Mouse (Mus musculus) heart, embryonic 14.5 days (tissue): Measurements from ENCODE around the gene Padi6. TPM values are rescaled to one million over a fixed set of nuclear protein-coding genes. Genes with fewer than 3 reads are reported as not detected.

Experiments
- ATAC-seq: fragments of 200-750 bp; cut with Nextera tagmentation; 2 replicates; pipeline ENCODE4 v1.8.0; 2017; ENCODE audit warnings: low read depth, moderate TSS enrichment; ENCODE audit not compliant: insufficient number of reproducible peaks, insufficient read depth, low FRiP score
- H3K27ac ChIP-seq, 2 experiments: fragments of 200-500 bp in 1 of 2; fragments of 300-500 bp in 1 of 2; sonication (generic) in 1 of 2; replicated peaks in 1 of 2; 2 replicates each; pipeline ENCODE4 v1.5.1; 2012 to 2014; ENCODE audit warnings: low read depth in 2 of 2, low read length in 2 of 2, control low read depth in 1 of 2, mild to moderate bottlenecking in 1 of 2, mixed read lengths in 1 of 2; ENCODE audit not compliant: control insufficient read depth in 1 of 2, insufficient read depth in 1 of 2
- H3K27me3 ChIP-seq: fragments of 300-500 bp; sonication (generic); 2 replicates; pipeline ENCODE4 v1.6.1; 2014; ENCODE audit warnings: mild to moderate bottlenecking, low read length, control low read depth; ENCODE audit not compliant: control insufficient read depth, insufficient read depth
- H3K36me3 ChIP-seq: fragments of 300-500 bp; sonication (generic); 2 replicates; pipeline ENCODE4 v1.6.1; 2014; ENCODE audit warnings: mild to moderate bottlenecking, control low read depth, low read length, mixed read lengths; ENCODE audit not compliant: control insufficient read depth, insufficient read depth
- H3K4me1 ChIP-seq, 2 experiments: fragments of 200-500 bp in 1 of 2; fragments of 300-500 bp in 1 of 2; sonication (generic) in 1 of 2; 2 replicates each; pipeline ENCODE4 v1.6.1; 2012 to 2014; ENCODE audit warnings: low read length in 2 of 2, control low read depth in 1 of 2, mixed read lengths in 1 of 2; ENCODE audit not compliant: control insufficient read depth in 2 of 2, insufficient read depth in 2 of 2
- H3K4me2 ChIP-seq: fragments of 300-500 bp; sonication (generic); 2 replicates; pipeline ENCODE4 v1.6.1; 2014; ENCODE audit warnings: mild to moderate bottlenecking, low read length
- H3K4me3 ChIP-seq, 2 experiments: fragments of 200-500 bp in 1 of 2; fragments of 300-500 bp in 1 of 2; sonication (generic) in 1 of 2; 2 replicates each; pipeline ENCODE4 v1.5.1; 2012 to 2014; ENCODE audit warnings: low read length in 2 of 2, mild to moderate bottlenecking in 2 of 2, control low read depth in 1 of 2, low read depth in 1 of 2, moderate library complexity in 1 of 2; ENCODE audit not compliant: control insufficient read depth in 1 of 2, insufficient read depth in 1 of 2
- H3K9ac ChIP-seq: fragments of 300-500 bp; sonication (generic); 2 replicates; pipeline ENCODE4 v1.6.1; 2014; ENCODE audit warnings: mild to moderate bottlenecking, low read length
- H3K9me3 ChIP-seq: fragments of 300-500 bp; sonication (generic); 2 replicates; pipeline ENCODE4 v1.6.1; 2016; ENCODE audit warnings: low read length, control low read depth; ENCODE audit not compliant: control insufficient read depth
- WGBS: fragments of 180-500 bp; shearing (Covaris S2); extraction: QIAGEN DNeasy Blood & Tissue Kit; methylation state at CpG from one replicate; pipeline ENCODE4 v1.1.7; 2014; 5-methylcytosine and 5-hydroxymethylcytosine counted together
- polyA plus RNA-seq: library from polyadenylated mRNA; unstranded; fragments of >200 nt; fragmentation: Nextera tagmentation; extraction: Ambion mirVana; gene quantifications from 2 replicates; pipeline ENCODE4 v1.2.1, GENCODE M21; 2014

Padi6 gene
- polyA plus RNA-seq, 1 experiment from 2014 or later = not detected

GRCm38 (mm10) chr4:140701716-140702561 lies 40.5 kb downstream of the Padi6 start:
- under 1% methylated on average over 67 of the region's 107 CpGs for WGBS
- peak overlapping the region; percentile 69 to 90 for H3K4me3 ChIP-seq
- peaks cover 12% of the 10 kb centered on the region for H3K36me3 ChIP-seq
- H3K9me3 ChIP-seq = no peaks in the 10 kb centered on the region
- peaks cover 18 to 27% of the 10 kb centered on the region in 2 experiments for H3K4me1 ChIP-seq
- H3K9ac ChIP-seq = peak overlapping the region; percentile 93
- peak; percentile 24 for ATAC-seq
- H3K27me3 ChIP-seq = peaks cover 5% of the 10 kb centered on the region; the same call in 1 of the 2 replicates
- peak overlapping the region; percentile 77 for H3K4me2 ChIP-seq
- H3K27ac ChIP-seq = peak overlapping the region; percentile 90 to 93

DNA sequence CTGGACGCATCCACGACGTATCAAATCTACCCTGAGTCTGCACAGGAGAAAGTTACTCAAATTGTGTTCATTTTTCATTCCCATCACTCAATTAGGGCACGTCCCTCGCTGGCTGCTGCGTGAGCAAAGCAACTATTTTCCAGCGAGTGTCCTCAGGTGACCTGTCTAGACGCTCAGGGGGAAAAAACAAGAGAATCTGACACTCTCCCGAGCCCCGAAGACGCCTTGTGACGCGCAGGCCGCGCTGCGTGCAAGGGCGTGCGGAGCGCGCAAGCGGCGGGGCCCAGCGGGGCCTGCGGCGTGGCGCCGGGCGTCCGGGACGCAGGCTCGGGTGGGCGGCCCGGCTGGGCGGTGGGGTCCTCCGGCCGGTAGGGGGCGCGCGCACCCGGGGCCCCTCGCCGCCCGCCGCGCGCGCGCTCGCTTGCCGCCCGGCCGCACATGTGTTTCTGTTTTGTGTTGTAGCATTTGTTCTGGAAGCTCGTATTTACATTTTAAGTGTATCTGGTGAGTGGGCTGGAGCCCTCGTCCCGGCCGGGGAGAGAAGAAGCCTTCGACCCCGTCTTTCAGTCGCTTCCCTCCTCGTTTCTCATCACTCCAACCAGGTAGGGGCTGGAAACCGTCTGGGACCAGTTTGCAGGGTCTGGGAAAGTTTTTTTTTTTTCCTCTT lies 41.3 kb downstream of the Padi6 start:
- under 1% methylated on average over 53 of the region's 61 CpGs for WGBS
- Histone ChIP-seq H3K4me3 (peak overlapping the region; percentile 69 to 90), H3K4me1 (peaks cover 18 to 25% of the 10 kb centered on the region in 2 experiments), H3K27me3 (peaks cover 5% of the 10 kb centered on the region; the same call in 1 of the 2 replicates), H3K4me2 (peak overlapping the region; percentile 77), H3K9ac (peak overlapping the region; percentile 93), H3K36me3 (peaks cover 6% of the 10 kb centered on the region; the same call in 1 of the 2 replicates), H3K27ac (peak overlapping the region; percentile 90 to 93), H3K9me3 (no peaks in the 10 kb centered on the region)
- ATAC-seq = peak; percentile 36; the same call in 1 of the 2 replicates

GRCm38 (mm10) chr4:140700269-140701018 lies 42.0 kb downstream of the Padi6 start, which contains the start of gene Rcc2:
Gene Rcc2, plus strand, starts transcription at chr4:140700541.
- no peak for ATAC-seq
- Histone ChIP-seq H3K4me3 (peak within 1 kb of the TSS; percentile 69 to 90), H3K4me2 (peak within 1 kb of the TSS; percentile 77), H3K4me1 (peaks cover 18 to 25% of the 10 kb centered on the region in 2 experiments), H3K27ac (peak within 1 kb of the TSS; percentile 90 to 93), H3K36me3 (0 out of 2 replicates have a peak, but pooled peaks cover under 1% of the 10 kb centered on the region), H3K27me3 (peaks cover 5% of the 10 kb centered on the region; the same call in 1 of the 2 replicates), H3K9me3 (no peaks in the 10 kb centered on the region), H3K9ac (peak within 1 kb of the TSS; percentile 93)
- WGBS = 8% methylated on average over 20 of the region's 20 CpGs

DNA sequence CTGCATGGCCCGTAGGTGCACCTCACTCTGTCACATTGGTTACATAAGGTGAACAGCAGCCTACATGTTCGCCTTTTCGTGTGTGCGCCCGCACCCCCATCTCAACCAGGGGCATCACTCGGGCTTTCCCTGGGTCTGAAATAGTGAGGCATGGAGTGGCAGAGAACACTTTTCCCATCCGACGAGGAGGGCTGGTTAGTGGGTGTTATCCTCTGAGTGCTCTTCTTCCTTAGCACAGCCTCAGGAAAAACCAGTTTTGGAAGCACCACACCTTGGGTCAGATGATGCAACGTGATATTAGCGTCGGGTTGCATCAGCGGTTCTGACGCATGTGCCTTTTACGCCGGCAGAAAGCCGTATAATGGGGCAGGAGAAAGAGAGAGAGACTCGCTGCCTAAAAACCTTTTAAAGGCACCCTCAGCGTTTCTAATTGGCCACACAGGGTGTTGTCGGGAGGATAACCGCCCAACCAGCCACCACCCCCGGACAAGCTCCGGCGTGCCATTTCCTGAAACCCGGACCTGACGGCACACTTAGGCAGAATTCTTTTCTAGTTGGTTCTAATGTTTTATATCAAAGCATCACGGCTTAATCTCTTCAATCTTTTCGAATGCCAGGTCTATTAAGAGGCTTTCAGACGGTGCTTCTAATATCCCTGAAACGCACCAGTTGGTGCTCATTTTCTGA lies 42.9 kb downstream of the Padi6 start:
- H3K4me3 ChIP-seq = peak overlapping the region; percentile 26 to 90
- H3K4me2 ChIP-seq = peak overlapping the region; percentile 77
- ATAC-seq = no peak
- no peaks in the 10 kb centered on the region for H3K9me3 ChIP-seq
- 8% methylated on average over 29 of the region's 29 CpGs for WGBS
- H3K4me1 ChIP-seq = peaks cover 18 to 23% of the 10 kb centered on the region in 2 experiments
- peak overlapping the region; percentile 93 for H3K9ac ChIP-seq
- H3K27me3 ChIP-seq = peaks cover 5% of the 10 kb centered on the region; the same call in 1 of the 2 replicates
- H3K27ac ChIP-seq = no peak overlapping the region
- no peaks in the 10 kb centered on the region for H3K36me3 ChIP-seq

DNA sequence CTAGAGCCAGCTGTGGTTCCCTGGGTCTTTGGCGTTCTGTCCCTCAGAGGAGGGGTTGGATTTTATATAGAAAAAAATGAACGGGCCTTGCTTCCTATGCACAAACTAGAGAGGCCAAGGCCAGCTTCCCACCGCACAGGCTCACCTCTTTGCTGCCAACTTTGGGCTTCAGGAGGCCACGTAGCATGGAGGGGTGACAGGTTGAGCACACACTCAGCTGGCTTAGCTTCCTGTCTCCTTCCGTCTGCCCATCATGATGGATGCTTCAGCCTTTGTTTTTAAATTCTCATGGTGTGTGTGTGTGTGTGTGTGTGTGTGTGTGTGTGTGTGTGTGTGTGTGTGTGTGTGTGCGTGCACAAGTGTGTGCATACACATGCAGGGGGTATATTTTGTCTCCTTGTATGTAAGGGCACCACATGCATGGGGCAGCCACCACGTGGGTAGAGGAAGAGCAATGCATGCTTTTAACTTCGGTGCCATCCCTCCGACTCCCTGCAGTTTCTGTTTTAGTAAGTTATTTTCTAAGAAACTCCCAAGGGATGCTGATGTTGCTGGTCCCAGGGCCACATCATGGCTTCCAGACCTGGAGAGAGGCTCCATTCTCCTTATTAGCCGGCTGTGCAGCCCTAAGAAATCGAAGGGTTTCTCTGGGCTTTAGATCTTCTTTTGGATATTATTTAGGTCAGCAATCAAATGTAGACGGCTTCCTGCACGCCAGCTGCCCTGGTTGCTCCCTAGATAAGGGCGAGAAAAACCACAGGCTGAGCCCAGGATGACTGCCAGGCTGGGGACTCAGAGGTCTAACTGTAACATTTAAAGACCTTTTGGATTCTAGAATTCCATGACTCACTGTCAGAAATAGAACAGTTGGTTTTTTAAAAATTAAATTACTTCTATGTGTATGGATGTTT lies 46.5 kb downstream of the Padi6 start:
- ATAC-seq = no peak
- WGBS = 66% methylated on average over 14 of the region's 14 CpGs
- no peak overlapping the region for H3K4me3 ChIP-seq

DNA sequence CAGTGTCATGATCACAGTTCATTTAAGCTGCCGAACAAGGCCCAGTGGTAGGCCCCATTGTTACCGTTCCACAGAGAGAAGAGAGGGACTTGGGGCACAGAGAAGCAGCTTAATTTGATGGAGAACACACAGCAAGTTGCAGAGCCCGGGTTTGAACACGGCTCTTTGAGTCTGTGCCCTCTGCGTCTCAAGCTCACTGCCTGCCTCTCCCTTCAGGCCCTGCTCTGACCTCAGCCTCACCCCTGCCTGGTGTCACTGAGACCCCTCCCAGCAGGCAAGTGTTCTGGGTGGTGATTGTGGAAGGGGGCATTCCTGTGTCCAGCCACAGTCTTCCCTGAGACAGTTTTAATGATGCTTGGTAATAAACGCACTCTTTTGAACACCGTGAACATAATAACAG lies 47.3 kb downstream of the Padi6 start:
- Histone ChIP-seq H3K27ac (no peak overlapping the region), H3K9ac (no peak overlapping the region), H3K36me3 (no peaks in the 10 kb centered on the region), H3K4me3 (no peak overlapping the region), H3K4me1 (peaks cover 2 to 3% of the 10 kb centered on the region in 2 experiments; a peak in 2 of 4 replicates), H3K4me2 (no peak overlapping the region), H3K27me3 (no peaks in the 10 kb centered on the region; the same call in 1 of the 2 replicates), H3K9me3 (no peaks in the 10 kb centered on the region)
- 77% methylated on average over 7 of the region's 7 CpGs for WGBS
- ATAC-seq = no peak

More for the DNA sequence above, 46.5 kb downstream of the Padi6 start:
- no peak overlapping the region for H3K9ac ChIP-seq
- H3K27me3 ChIP-seq = peaks cover 5% of the 10 kb centered on the region; the same call in 1 of the 2 replicates
- no peaks in the 10 kb centered on the region for H3K36me3 ChIP-seq
- H3K4me2 ChIP-seq = no peak overlapping the region
- no peaks in the 10 kb centered on the region for H3K9me3 ChIP-seq
- no peak overlapping the region for H3K27ac ChIP-seq
- peaks cover 5 to 10% of the 10 kb centered on the region in 2 experiments for H3K4me1 ChIP-seq
